Mouse (Mus musculus): ENCODE results near the gene Cpa5.

Cpa5 gene

GRCm38 (mm10) chr6:30610710-30611109 is at the start of gene Cpa5:
Gene Cpa5, plus strand, starts transcription at chr6:30611010.
- DNase-seq (ENCODE audit: low spot score in 2 of 2): no peak

- DNase-seq (ENCODE audit: low spot score in 2 of 2): no peak
These were observed 48.7 kb upstream of the Cpa5 start for GRCm38 (mm10) chr6:30562132-30562531.

- no peak for DNase-seq (ENCODE audit: low spot score in 2 of 2)
These were observed 47.2 kb upstream of the Cpa5 start for GRCm38 (mm10) chr6:30563575-30563974.

- DNase-seq (ENCODE audit: low spot score in 2 of 2): no peak
These were observed 46.8 kb upstream of the Cpa5 start for GRCm38 (mm10) chr6:30564051-30564450.

GRCm38 (mm10) chr6:30568069-30568468 is 42.7 kb upstream of the Cpa5 start, which contains the start of gene Cpa4:
Gene Cpa4, plus strand, starts transcription at chr6:30568369.
- no peak for DNase-seq (ENCODE audit: low spot score in 2 of 2)

- no peak for DNase-seq (ENCODE audit: low spot score in 2 of 2)
These were observed 41.5 kb upstream of the Cpa5 start for GRCm38 (mm10) chr6:30569331-30569730.

- DNase-seq (ENCODE audit: low spot score in 2 of 2): no peak
These were observed 40.8 kb upstream of the Cpa5 start for GRCm38 (mm10) chr6:30570012-30570411.

DNA sequence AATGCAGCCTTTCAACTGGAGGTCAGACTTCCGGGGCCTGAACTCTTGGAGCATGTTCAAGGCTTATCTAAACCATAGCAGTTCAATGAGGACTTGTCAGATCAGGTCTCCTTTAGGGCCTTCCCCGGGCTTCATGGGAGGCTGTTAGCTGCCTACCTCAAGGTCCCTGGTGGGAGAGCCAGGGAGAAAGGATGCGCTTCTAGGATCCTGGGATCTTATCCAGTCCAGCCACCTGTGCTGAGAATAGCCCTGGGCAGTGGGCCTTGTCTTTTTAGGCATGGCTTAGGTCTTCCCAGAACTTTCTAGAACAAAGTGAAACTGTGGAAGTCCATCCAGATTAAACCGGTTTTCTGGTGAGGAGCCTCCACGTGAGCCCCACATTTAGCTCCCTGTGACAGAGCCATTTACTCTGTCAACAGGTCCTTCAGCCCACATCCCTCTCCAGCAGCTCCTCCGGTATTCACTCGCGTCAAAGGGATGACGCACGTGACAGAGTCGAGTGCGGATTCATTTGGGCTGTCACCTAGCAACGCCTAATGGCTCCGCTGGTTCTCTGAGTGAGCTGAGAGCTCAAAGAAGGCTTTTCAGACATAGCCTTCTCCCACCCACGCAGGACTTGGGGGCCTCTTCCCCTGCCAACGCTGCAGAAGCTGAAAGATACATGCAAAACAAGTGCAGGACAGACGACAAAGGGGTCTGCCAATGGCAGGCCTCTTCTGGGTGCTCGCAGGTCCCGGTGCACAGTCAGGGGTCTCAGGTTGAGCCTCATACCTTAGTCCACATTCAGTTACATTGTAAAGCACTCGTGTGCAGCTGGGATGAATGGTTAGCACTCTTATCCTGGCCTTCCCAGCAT is 38.1 kb upstream of the Cpa5 start:
- DNase-seq (ENCODE audit: low spot score in 2 of 2): no peak

DNA sequence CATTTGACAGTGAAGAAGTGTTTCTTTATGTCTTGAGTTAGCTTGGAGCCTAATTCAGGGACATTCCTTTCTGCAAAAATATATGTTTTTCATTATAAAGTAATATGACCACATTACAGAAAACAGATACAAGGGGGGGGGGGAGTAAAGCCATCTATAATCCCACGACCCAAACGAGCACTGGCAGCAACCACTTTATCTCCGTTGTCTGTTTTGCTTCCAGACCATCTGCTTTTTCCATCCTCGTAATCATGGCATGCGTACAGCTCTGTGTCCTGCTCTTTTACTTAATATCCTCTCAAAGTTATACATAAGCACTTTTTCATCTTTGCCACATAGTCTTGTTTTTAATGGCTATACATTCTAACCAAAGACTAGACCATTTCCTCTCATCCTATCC is 37.4 kb upstream of the Cpa5 start:
- no peak for DNase-seq (ENCODE audit: low spot score in 2 of 2)

GRCm38 (mm10) chr6:30574945-30575344 is 35.9 kb upstream of the Cpa5 start:
- DNase-seq (ENCODE audit: low spot score in 2 of 2): no peak

GRCm38 (mm10) chr6:30576477-30577203 is 34.2 kb upstream of the Cpa5 start:
- no peak for DNase-seq (ENCODE audit: low spot score in 2 of 2)

DNA sequence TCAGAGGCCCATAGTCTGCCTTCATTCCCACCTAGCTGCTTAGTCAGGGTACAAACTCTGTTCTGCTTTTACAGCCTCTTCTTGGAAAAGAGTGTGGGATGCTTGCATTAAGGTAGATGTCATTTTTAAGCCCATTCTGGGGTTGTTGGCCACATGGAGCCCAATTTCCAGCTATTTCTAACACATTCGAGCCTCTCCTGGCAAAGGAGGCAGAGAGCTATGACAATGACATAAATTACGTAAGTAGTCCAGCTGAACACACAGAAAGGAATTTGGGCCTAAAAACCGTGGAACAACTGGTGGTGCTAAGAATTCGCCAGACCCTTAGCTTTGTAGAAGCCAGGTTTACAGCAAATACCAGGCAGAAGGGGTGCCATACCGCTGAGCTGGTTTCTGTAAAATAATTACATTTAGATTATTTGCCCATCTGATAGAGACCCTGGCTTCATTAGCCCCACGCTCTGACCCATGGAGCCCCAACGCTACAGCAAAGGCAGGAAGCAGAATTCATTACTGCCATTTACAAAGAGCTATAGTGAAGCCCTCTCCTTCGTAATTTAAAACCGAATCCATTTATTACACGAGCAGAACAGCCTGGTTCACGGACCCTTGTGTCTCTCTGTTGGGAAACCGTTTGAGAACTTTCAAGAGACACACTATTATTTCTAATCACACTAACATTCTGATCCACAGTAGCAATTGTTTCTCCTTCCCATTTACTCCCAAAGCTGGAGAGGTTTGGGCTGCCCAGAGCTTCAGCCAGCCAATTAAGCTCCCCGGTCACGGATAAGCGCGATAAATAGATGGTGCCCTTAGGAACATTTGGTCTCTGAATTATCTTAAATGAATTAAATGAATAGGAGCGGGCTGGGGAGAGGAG is 30.6 kb upstream of the Cpa5 start:
- DNase-seq (ENCODE audit: low spot score in 2 of 2): no peak

- no peak for DNase-seq (ENCODE audit: low spot score in 2 of 2)
These were observed 30.0 kb upstream of the Cpa5 start for GRCm38 (mm10) chr6:30580841-30581176.

GRCm38 (mm10) chr6:30586886-30587442 is 23.8 kb upstream of the Cpa5 start:
- no peak for DNase-seq (ENCODE audit: low spot score in 2 of 2)

DNA sequence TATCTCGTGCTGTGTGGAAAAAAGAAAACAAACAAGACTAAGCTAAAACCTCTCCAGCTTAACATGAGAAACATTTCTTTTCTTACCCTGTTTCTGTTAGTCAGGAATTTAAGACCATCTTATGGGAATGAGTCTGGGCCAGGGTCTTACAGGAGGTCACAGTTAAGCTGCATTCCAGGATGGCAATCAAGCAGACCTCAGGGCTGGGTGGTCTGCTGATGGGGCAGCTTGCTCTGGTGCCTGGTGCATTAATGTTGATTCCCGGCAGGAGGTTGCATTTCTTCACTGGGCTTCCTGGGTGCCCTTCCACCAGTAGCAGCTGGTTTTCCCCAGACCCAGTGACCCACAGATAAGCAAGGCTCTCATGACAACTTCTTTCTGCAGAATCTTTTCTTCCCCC is 21.0 kb upstream of the Cpa5 start:
- DNase-seq (ENCODE audit: low spot score in 2 of 2): no peak

DNA sequence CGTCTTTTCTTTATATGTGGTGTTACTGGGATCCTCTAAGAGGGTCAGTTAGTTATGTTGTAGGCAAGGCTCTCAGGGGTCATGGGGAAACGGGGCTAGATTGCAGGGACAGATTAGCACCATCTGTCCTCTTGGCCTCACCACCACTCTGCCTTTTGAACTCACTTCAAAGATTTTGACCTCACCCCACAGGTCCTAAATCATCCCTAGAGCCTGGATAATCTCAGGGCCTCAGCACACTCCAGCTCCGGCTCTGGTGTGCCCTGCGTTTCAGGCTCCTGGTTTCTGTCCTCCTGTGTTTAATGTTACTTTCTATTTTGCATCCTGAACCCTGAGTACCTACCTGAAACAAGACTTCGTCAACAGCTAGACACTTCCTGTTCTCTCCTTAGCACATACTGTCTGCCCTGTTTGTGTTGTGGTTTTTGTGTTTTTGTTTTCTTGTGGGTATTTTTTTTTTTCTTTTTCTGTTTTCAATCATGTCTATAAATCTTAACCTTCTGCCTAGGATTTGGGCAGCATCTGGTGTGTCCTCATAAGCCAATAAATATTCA is 18.9 kb upstream of the Cpa5 start:
- DNase-seq (ENCODE audit: low spot score in 2 of 2): no peak

DNA sequence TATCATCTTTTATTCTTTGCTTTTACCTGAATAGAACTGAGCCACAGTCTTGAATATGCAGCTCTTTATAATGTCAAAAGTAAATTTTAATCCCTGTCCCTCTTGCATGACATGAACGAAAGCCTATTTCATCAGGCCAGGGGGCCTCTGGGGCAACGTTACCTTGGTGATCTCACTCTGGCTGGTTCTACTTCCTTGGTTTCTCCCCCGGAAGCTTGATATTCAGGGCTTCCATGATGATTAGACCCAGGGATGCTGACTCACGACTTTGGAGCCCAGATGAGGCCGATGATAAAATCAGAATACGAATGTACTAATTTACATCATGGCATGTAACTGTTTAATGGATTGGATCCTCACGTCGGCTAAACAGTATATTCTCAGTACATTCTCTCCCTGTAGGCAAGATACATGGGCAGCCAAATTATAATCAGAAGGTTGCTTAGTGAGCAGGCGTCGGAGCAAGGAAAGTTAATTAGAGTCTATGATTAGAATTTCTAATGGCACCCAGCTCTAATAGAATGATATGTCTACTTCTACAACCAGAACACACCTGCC is 18.3 kb upstream of the Cpa5 start:
- no peak for DNase-seq (ENCODE audit: low spot score in 2 of 2)

- DNase-seq (ENCODE audit: low spot score in 2 of 2): no peak
These were observed 16.4 kb upstream of the Cpa5 start for GRCm38 (mm10) chr6:30594364-30594763.

- DNase-seq (ENCODE audit: low spot score in 2 of 2): no peak
These were observed 14.4 kb upstream of the Cpa5 start for GRCm38 (mm10) chr6:30596230-30596898.

- DNase-seq (ENCODE audit: low spot score in 2 of 2): no peak
These were observed 10.8 kb upstream of the Cpa5 start for GRCm38 (mm10) chr6:30600033-30600432.

GRCm38 (mm10) chr6:30600995-30601394 is 9.8 kb upstream of the Cpa5 start:
- no peak for DNase-seq (ENCODE audit: low spot score in 2 of 2)
